Mouse (Mus musculus) spleen, postnatal 36 days (tissue): ENCODE results near the gene Sugt1.

ENCODE experiments used
- DNase-seq, 2 experiments: peaks; one replicate each; pipeline ENCODE4 v3.0.0; 2022; ENCODE audit warnings: low spot score in 2 of 2, mixed read lengths in 1 of 2

Gene Sugt1

GRCm38 (mm10) chr14:79587139-79587851, at the start of gene Sugt1:
Gene Sugt1 (plus strand): TSS chr14:79587691.
- DNase-seq, result peak; percentile 96 to 97

GRCm38 (mm10) chr14:79537921-79538320, 49.6 kb upstream of the Sugt1 start:
- DNase-seq, result no peak

- DNase-seq, result no peak
Observed at GRCm38 (mm10) chr14:79541606-79542005, 45.9 kb upstream of the Sugt1 start.

GRCm38 (mm10) chr14:79549343-79549742, 38.1 kb upstream of the Sugt1 start:
- no peak for DNase-seq

- DNase-seq, result no peak
Observed at GRCm38 (mm10) chr14:79551929-79552328, 35.6 kb upstream of the Sugt1 start.

GRCm38 (mm10) chr14:79552854-79553253, 34.6 kb upstream of the Sugt1 start:
- DNase-seq, result no peak

GRCm38 (mm10) chr14:79557796-79558195, 29.7 kb upstream of the Sugt1 start:
- DNase-seq, result no peak

GRCm38 (mm10) chr14:79562745-79563144, 24.7 kb upstream of the Sugt1 start:
- DNase-seq, result peak; percentile 26 to 35

- no peak for DNase-seq
Observed at GRCm38 (mm10) chr14:79564784-79565183, 22.7 kb upstream of the Sugt1 start.

- DNase-seq, result no peak
Observed at GRCm38 (mm10) chr14:79573482-79574191, 13.9 kb upstream of the Sugt1 start.

GRCm38 (mm10) chr14:79574361-79574760, 13.1 kb upstream of the Sugt1 start:
- no peak for DNase-seq

GRCm38 (mm10) chr14:79583526-79584245, 3.8 kb upstream of the Sugt1 start:
- DNase-seq, result no peak

GRCm38 (mm10) chr14:79586499-79587138, 872 bp upstream of the Sugt1 start:
- no peak for DNase-seq

- DNase-seq, result no peak
Observed at GRCm38 (mm10) chr14:79587852-79588229, 350 bp downstream of the Sugt1 start.

- no peak for DNase-seq
Observed at GRCm38 (mm10) chr14:79588534-79588951, 1.1 kb downstream of the Sugt1 start.

- DNase-seq, result no peak
Observed at GRCm38 (mm10) chr14:79589401-79589800, 1.9 kb downstream of the Sugt1 start.

- DNase-seq, result no peak
Observed at GRCm38 (mm10) chr14:79590916-79591315, 3.4 kb downstream of the Sugt1 start.

GRCm38 (mm10) chr14:79591611-79592010, 4.1 kb downstream of the Sugt1 start:
- no peak for DNase-seq

- DNase-seq, result no peak
Observed at GRCm38 (mm10) chr14:79594069-79594468, 6.6 kb downstream of the Sugt1 start.

GRCm38 (mm10) chr14:79596602-79597001, 9.1 kb downstream of the Sugt1 start:
- no peak for DNase-seq

GRCm38 (mm10) chr14:79605881-79606280, 18.4 kb downstream of the Sugt1 start:
- no peak for DNase-seq

GRCm38 (mm10) chr14:79606392-79606791, 18.9 kb downstream of the Sugt1 start:
- no peak for DNase-seq
